Mouse (Mus musculus) regulatory T cell (primary cell): ENCODE measurements around the gene Man1a2.

ENCODE experiments used
- in situ Hi-C: fragments of 300-600 bp; cut with MboI, MseI; formaldehyde crosslinking; loops from one replicate; pipeline ENCODE4 v1.15.1; 2025; ENCODE audit warnings: high pct_unique_total_duplicates

Man1a2 gene

DNA sequence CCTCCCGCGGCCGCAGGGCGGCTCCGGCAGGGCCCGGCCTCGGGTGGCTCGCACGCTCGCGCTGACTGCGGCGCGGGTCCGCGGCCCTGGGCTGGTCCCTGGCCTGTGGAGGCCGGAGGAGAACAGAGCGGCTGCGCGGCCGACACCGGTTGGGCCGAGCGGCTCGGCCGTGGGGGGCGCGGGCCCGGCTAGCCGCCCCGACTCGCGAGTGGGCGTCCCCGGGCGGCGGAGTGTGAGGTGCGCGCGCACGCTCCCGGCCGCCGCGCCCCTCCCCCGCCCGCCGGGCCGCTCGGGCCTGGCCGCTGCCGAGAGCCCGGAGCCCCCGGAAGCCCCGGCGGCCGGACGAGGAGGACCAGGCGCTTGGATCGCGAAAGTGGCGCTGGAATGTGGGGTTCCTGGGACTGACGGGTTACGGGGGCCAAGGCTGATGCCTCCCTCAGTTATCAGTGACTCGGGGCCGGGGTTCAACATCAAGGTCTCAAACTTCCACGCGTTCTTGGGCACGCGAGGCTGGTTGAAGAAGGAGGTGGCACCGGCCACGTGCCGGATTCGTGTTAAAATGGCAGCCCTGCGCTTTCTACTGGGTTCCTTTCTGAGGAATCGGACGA is 564 bp upstream of the Man1a2 start:
- in situ Hi-C loops = no loop called here

DNA sequence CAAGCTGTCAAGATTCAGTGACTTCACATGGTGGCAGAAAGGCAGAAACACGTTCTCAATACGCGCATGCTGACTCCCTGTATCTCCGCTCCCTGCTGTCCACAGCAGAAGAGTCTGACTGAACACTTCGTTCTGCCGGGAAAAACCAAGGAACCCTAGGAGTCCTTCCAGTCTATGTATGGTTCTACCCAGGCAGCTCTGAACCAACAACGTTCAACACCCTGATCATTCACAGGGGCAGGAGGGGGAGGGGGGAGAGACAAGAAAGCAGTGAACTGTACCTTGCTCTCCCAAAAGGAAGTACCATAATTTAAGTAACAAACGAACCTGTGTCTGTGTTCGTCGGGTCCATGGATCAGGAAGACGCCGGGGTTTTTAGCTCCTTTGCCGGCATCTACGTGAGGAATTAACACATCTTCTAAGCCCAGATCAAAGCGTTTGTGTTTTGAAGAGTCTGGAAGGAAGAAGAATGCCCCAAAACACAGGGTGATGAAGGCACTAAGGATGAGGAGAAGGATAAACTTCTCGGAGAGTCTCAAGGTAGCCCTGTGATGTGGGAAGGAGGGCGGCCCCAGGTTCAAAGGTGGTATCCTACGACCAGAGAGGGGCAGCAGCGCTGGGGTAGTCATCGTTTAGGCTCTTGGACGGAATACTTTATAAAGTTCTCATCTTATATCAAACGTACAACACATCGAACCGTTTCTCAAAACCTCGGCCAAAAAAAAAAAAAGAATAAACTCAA is 898 bp downstream of the Man1a2 start:
- in situ Hi-C loops = no loop called here

DNA sequence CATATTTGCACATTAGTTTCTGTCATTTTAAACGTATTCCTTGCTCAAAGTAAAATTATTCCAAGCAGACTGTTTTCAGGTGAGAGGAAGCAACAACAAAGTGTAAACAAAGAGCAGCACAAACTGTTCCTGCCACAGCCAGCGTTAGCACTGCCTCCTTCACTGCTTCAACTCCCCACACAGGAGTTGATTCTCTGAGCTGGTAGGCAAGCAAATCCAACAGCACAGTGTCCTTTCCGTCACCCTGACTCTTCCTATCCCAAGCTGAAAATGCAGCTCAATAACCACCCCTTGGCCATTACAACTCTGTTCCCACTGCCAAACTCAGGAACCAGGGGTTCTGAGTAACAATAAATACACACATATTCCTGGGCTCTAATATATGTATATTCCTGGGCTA is 2.5 kb downstream of the Man1a2 start:
- in situ Hi-C loops = no loop called here

DNA sequence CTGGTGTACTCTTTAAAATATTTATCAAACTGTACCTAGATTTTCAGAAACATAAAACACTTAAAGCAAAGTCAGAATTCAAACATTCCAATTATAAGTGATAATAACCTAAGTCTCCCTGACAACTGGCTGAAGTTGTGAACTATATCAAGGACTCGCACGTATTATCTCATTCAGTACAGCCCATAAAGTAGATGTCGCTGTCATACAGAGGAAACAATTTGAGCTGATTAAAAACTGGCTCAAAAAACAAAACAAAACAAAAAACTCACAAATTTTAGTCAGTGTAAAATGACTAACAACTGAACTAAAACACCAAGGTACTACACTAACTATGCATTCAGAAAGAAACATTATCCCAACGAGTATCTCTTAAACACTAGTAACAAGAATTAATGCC is 3.0 kb downstream of the Man1a2 start:
- in situ Hi-C loops = no loop called here

DNA sequence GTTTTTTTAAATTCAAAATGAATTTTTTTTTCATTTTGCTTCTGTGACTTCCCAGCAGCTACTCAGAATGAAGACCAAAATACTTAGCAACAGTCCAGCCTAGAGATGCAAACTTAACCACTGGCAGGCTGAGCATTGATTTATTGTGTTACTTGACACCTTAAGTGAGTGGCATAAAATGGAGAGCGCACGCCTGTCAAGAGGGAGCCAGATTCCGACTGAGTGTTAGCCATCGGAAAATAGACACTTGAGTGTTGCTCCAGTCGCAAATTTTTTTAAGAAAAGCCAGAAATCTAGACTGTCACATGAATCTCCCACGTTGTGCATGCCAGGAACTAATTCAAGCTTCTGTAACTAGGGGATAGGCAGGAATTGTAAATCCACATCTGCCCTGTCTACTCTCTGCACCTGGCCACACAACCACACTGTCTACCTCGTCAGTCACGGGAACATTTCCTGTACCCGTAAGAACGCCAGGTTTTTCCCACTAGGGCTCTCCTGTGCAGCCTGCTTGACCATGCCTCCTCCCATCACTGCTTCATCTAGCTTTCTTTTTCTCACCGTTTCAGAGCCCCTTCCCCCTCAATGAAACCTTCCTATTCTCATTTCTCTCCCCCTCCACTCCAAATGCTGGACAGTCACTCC is 3.7 kb downstream of the Man1a2 start:
- in situ Hi-C loops = no loop called here

DNA sequence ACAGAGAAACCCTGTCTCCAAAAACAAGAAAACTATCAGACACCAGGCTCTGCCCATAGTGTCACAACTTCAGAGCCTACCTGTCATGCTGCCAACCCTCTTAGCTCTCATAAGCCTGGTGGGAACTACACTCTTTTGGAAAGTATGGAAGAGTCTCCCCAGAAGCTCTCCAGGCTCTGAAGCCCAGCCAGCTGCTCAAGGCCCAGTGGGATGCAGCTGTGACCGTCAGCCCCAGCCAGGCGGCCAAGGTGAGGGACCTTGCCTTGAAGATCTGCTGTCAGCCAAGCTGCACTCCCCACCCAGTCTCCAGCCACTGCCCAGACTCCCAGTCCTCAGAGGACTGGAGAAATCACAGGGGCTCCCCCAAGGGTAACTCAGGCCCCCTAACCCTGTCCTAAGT is 5.1 kb downstream of the Man1a2 start:
- in situ Hi-C loops = no loop called here

DNA sequence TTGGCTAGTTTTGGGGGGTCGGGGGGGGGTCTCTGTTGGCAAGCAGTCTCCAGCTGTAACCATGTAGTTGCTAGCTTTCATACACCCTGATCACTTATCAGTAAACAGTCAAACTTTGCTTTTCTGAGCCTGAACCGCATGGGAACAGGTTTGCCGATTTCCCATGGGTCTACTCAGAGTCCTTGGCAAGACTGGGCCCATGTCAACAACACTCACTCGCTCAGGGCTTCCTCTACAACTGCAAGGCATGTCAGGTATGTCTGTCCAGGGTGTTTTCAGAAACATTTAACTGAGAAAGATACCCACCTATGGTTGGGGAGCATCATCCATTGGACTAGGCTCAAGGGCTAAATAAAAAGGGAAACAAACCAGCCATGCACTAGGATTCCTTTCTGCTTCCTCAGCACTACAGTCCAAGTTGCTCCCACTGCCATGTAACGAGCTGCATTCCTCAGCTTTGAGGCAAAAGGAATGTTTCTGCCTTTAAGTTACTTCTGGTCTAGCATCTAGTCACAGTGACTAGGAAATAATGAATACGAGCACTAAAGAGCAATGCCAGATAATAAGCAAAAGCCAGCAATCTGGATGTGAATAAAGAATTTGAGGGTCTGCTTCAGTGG is 6.2 kb downstream of the Man1a2 start:
- in situ Hi-C loops = no loop called here

DNA sequence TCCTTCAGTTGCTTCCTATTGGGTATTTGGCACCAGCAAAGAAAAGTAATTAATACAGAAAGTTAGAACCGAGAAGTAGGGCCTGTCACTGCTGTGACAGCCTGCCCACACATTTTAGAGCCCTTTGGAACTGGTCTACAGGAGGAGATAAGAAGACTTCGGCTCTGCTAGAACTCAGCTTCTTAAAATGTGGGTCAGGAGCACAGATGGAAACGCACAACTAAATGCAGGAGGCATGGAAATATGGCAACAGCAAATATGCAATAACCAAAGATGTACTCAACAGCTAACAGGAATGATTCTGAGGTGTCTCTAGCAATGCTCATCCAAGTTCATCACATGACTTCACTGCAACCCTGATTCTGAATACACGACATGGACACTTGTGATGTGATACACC is 10.2 kb downstream of the Man1a2 start:
- in situ Hi-C loops = no loop called here

DNA sequence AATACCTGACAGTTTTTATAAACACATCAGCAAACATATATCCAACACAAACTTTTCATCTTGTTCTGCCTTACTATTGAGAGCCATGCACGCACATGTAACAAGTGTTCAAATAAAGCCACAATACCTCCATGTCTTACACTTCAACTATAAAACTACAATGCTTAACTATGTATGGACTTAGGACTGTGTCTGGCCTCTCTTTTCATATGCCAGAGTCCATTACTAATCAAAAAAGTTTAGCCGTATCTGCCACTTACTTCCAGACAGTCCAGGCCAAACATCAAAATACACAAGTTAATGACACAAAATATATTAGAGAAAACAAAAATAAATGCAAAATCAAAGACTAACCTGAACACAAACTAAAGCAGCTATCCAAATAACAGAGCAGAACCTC is 14.9 kb downstream of the Man1a2 start:
- in situ Hi-C loops = no loop called here

DNA sequence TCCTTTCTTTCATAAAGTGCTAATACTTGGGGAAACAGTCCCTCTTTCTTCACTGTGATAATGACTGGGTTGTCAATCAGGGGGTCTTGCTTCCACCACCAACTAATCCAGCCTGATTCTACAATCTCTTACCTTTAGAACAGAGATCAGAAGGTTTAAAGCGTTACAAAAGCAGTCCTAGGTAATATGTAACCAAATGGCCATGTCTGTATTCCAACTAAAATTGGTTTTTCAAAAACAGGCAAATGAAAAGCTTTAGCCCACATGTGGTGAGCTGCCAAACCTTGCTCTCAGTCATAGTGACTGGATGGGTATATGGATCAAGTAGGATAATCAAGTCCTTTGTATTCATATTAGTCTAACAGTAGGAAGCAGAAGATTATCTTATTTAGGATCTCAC is 32.0 kb downstream of the Man1a2 start:
- in situ Hi-C loops = no loop called here

DNA sequence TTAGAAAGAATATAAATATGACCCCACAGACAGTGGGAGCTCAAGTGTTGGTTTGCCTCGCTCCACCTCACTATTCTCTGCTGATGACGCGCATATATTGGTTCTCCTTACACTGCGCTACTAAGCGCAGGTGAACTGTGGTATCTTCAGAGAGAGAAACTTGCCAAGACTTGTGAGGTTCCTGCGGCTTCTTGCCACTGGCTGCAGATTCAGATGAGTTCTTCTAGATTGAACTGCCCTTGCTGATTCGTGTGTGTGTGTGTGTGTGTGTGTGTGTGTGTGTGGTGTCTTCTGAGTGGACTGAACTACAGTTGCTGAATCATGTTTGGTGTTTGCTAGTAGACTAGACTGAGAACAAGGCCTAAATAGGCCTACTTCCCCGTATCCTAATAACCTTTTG is 43.7 kb downstream of the Man1a2 start:
- in situ Hi-C loops = no loop called here

DNA sequence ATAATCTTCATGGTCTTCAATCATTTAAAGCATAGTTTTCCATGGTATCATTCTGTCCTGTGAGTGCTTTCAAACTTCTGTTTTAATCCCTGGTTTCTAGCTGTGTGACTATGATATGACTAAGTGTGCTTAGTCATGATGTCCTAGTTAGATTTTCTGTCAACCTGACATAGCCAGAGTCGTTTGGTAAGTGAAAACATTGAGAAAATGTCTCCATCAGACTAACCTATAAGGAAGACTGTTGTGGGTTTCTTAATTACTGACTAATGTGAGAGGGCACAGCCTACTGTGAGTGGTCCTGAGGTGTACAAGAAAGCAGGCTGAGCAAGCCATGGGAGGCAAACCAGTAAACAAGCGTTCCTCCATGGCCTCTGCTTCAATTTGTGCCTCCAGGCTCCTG is 49.0 kb downstream of the Man1a2 start:
- in situ Hi-C loops = no loop called here

DNA sequence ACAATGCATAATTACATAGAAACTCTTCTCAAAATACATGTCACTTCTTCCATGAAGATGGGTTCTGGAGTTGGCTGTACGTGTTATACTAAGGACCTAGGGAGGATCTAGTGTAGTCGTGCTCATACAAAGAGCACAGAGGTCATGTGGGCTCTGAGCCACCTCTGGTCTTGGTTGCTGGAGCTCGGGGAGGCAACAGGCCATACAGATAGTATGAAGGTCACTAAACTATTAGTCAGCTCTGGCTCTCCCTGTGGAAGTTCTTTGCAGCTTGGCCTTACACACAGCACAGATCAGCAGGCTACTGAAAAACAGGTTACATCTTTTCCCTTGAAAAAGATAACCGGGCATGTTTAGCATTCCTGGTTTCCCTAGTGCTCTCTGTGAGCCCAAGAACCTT is 50.5 kb downstream of the Man1a2 start:
- in situ Hi-C loops = no loop called here

DNA sequence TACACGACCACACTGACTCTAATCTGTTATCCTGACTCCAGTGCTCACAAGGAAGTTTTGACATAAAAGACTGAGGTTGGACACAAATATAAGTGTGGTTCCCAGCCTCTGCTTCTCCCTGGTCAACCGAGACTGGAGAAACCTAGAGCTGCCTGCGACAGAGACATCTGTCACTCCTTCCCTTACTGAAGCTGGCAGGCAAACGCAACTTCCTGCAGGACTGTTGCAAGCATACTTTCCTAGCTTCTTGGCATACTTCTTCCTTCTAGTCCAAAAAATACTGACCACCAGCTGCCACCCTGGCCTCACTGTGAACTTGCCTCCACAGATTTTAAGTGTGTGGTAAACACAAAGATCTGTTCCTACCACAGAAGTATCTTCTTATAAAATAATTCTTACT is 66.8 kb downstream of the Man1a2 start:
- in situ Hi-C loops = no loop called here

DNA sequence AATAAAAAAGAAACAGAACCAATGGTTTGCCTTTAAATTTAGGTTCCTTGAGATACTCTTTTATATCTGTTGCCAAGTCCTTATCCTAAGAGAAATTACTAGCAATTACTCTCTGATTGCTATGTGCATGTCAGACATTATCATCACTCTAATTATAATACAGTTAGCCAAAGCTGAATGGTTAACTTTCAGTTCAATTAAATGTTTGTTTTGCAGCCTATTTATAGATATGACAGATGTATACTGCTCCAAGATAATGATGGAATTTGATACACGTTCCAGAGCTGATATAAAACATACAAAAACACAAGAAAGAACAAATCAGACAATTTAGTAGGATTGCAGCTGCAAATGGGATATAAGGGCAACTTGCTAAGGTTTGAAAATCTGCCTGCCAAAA is 74.4 kb downstream of the Man1a2 start:
- in situ Hi-C loops = no loop called here

DNA sequence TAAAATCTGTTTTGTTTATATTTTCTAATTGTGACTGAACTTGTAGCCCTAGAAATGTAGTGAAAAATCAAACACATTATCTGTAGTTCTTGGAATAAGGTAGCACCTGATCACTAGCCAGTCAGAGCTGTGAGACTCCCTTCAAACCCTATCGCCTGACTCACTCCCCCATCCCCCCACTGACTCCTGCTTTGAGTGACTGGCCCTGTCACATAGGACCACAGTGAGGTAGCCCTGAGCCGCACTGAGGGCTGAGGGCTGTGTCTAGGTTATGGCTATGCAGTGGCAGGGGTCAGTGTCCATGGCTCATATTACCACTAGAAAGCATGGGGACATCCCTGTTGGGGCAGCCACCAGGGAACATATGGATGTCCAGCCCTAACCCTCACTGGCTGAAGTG is 80.8 kb downstream of the Man1a2 start:
- in situ Hi-C loops = no loop called here

DNA sequence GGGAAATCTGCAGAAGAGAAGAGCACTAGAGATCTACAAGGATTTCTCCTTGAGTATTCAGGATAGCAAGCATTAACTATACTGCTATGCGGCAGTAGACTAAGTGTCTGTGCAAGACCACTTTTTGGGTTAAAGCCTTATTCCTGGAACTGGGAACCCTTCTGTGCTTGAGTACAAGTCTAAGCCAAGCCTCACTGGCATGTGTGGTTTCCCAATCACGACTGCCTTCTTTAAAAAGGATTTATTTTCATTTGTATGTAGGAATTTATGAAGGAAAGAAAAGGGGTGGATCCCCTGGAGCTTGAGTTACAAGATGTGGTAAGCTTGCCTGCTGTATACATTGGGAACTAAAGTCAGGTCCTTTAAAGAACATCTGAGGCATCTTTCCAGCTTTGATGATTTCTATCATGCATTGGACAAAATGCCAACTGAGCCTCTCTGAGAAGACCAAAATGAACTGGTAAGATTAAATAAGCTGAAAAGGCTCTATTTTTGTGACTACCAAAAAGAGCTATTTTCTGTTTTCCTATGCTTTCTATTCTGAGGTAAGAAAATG is 86.0 kb downstream of the Man1a2 start:
- in situ Hi-C loops = no loop called here

DNA sequence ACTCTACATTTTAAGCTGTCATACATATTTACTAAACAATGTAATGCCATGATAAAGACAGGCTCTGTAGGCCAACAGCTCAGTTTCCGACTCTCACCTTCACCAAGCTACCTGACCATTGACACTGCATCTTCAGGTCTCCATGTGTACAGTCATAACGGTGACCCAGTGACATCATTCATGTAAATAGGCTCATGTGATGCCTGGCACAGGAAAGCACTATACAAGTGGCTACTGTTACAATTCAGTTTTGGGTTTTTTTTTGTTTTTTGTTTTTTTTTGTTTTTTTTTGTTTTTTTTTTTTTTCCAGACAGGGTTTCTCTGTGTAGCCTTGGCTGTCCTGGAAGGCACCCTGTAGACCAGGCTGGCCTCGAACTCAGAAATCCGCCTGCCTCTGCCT is 94.2 kb downstream of the Man1a2 start:
- in situ Hi-C loops = no loop called here

DNA sequence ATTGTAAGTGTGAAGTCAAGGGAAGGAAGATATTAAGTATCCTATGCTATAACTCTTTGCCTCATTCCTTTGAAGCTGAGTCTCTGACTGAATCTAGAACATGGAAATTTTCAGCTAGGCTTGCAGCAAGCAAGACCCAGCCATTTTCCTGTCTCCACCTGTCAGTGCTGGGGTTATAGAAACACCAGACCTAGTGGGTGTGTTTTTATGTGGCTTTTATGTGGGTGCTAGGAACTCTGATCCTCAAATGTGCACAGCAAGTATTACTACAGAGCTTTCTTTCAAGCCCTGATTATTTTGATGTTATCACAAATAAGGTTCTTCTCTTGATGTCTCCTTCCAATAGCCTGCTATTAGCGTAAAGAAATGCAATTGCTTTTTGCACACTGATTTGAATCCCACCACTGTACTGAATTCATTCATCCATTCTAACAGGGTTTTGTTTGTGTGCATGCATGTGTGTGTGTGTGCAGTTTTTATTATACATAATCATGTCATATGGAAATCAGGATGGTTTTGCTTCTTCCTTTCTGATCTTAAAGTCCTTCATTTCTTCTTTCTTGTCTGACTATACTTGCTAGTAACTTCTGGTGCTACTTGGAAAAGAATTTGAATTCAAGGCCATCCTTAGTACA is 102.5 kb downstream of the Man1a2 start:
- in situ Hi-C loops = no loop called here

DNA sequence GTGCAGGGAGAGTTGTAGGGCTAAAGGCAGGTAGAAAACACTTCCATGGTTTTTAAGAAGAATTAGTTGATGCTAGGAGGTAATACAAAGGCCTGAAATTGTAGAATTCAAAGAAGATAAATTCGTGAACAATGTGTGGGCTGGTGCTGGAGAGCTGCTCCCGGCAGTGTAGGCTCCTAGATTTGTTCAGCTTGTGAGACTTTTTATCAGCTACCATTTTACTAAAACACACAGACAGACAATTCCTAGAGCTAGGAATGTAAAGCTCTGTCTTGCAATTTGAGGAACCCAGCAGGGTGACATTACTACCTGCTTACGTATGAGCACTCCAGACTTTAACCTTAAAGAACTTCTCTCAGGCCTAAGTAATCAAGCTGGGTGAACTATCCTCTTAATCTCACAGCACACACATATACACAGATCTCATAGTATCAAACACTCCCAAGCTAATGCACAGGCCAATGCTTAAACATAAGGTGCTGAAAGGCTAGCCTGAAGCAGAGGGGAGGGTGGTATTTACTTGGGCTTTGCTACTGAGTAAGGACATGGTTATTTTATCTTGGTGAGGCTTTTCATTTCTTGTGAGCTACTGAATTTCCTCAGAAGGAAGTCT is 112.6 kb downstream of the Man1a2 start:
- in situ Hi-C loops = loop anchor here (5.0 kb wide), 1 partner anchor 150 kb away; no protein-coding TSS in a partner anchor
